Mouse (Mus musculus) kidney, adult 8-10 months (tissue): ENCODE results near the gene AC170998.1.

Source experiments
- DNase-seq, 2 experiments: peaks; one replicate each; pipeline ENCODE4 v3.0.0; 2022

The AC170998.1 gene

DNA sequence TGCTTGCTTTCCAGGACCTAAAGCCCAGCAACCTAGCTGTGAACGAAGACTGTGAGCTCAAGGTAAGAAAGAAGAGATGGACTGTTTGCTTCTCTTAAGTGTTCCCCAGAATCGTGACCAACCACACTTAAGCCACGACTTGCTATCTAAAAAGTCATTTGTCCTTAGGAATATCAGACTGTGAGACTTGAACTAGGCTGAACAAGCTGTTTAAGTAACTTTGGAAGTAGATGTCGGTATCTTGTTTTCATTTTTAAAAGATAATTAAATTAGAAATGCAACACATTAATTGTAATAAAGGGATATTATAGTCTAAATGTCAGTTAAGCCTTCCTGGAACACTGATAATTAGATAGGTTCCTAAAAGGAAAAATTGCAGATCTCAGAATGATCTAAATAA, at the start of gene AC170998.1:
TSS of gene AC170998.1 (plus strand) at position 301 of the 400 bp plus-strand sequence.
- no peak for DNase-seq

DNA sequence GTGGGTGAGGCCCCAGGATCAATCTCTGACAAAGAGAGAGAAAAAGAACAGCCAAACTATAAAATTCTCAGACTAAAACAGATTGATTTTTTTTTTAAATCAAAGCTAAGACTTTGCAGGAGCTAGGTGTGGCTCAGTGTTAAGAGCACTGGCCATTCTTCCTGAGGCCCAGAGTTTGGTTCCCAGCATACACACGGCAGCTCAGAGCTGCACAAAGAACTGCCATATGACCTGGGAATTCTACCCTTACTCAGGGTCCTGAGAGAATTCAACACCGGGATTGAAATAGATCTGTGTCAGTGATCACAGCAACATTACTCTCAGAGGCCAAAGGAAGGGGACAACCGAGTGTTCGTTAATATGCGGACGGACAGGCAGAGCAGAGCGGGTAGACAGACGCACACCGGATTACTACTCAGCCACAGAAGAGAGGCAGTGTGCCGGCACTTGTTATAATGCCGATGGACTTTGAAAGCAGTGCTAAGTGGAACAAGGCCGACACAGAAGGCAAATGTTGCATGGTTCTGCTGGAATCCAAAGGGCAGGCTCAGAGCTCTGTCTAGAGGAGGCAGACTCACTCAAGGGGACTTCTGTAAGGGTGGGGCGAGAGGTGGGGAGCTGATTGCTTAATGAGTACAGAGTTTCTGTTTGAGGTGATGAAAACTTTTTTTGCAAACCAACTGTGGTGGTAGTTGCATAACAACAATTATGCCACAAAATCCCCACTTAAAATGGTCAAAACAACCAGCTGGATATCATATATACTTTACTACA, 43.4 kb upstream of the AC170998.1 start:
- peak; percentile 78 to 83 for DNase-seq

DNA sequence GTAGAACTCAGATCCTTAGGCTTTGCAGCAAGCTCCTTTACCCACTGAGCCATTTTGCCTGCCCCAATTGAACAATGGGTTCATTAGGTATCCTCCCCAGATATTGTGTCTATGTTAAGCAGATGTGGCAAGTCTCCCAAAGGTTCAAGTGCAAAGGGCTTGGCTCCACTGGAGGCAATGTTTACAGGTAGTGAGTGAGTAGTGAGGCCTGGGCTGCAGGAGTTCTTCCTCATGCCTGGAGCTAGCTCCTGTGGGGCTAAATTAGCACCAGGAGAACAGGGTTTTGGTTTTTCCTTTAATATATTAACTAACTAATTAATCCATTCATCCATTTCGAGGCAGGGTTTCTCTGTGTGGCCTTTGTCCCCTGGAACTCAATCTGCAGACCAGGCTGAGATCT, 42.3 kb upstream of the AC170998.1 start:
- peak; percentile 76 to 84 for DNase-seq

GRCm38 (mm10) chr17:28684631-28685030, 41.3 kb upstream of the AC170998.1 start:
- no peak for DNase-seq

DNA sequence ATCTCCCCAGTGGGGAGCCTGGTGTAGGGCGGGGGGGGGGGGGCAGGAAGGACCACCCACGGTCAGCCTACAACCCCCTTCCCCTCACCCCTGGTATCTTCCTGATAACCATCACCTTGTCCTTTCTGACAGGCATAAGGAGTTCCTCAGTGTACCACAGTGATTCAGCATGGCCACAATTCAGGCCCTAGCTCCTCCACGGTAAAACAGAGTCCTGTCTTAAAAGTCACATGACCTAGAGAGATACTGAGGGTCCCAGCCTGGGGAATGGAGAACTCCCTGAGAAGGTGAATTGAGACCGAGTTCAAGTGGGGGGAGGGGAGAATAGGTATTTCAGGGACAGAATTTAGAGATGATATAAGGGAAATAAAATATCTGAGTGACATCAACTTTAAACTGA, 38.5 kb upstream of the AC170998.1 start:
- DNase-seq: no peak

DNA sequence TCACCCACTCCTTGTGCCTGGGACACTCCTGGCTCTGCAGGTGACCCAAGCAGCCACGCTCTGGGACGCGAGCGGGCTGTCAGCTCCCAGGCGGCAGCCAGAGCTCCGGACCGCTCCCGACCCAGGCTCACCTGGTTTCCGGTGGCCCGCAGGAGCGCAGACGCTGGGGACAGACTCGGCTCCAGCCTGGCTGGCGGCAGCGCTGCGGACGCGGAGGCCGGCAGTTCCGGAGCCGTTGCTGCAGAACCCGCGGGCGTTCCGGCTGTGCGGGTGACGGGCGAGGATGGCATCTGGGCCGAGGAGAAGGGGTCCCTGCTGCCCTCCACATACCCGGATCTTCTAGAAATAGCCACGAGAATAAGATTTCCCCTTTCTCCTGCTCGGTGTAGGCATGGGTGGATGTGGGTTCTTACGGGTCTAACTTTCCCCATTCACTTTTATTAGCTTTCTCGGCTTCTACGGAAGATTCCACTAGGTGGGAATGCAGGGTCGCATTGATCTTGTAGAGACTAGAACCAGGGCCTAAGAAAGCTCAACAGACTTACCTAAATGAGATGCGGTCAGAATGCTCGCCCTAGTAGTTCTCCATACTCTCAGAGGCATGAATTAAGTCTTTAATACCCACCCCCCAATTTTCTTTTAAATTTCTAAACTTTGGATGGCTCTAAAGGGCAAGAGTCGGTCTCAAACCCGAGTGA, 36.1 kb upstream of the AC170998.1 start, which contains the start of gene Slc26a8:
TSS of gene Slc26a8 (minus strand) at position 648 of the 698 bp plus-strand sequence.
- peak in 1 of 2 experiments; percentile 39 for DNase-seq

- DNase-seq: peak; percentile 100
Observed at GRCm38 (mm10) chr17:28690776-28691686, 34.9 kb upstream of the AC170998.1 start, which contains the start of gene Mapk14. Gene Mapk14, plus strand, starts transcription at chr17:28691329.

GRCm38 (mm10) chr17:28691687-28692340, 34.1 kb upstream of the AC170998.1 start:
- DNase-seq: peak; percentile 66 to 69

- peak in 1 of 2 experiments; percentile 51 for DNase-seq
Observed at GRCm38 (mm10) chr17:28692341-28692710, 33.6 kb upstream of the AC170998.1 start.

DNA sequence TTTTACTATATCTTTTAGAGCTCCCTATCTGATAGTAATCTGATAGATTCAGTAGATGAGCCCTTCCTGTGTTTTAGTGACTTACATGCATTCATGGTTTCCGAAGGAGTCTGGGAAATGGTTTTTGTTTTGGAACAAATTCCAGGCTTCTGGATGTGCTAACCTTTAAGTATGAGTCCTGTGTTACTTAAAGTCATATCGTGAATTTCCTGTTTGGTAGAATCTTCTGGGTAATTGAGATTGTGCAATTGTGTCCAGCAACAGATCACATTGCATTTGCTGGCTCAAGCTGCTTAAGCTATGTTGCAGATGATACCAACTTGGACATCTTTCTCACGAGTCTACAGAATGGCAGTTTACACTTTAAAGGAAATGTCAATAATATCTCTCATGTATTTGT, 32.8 kb upstream of the AC170998.1 start:
- no peak for DNase-seq

GRCm38 (mm10) chr17:28694078-28694477, 31.8 kb upstream of the AC170998.1 start:
- peak in 1 of 2 experiments; percentile 37 for DNase-seq

GRCm38 (mm10) chr17:28694832-28695231, 31.1 kb upstream of the AC170998.1 start:
- DNase-seq: no peak

GRCm38 (mm10) chr17:28696641-28697040, 29.2 kb upstream of the AC170998.1 start:
- DNase-seq: peak; percentile 55 to 79

DNA sequence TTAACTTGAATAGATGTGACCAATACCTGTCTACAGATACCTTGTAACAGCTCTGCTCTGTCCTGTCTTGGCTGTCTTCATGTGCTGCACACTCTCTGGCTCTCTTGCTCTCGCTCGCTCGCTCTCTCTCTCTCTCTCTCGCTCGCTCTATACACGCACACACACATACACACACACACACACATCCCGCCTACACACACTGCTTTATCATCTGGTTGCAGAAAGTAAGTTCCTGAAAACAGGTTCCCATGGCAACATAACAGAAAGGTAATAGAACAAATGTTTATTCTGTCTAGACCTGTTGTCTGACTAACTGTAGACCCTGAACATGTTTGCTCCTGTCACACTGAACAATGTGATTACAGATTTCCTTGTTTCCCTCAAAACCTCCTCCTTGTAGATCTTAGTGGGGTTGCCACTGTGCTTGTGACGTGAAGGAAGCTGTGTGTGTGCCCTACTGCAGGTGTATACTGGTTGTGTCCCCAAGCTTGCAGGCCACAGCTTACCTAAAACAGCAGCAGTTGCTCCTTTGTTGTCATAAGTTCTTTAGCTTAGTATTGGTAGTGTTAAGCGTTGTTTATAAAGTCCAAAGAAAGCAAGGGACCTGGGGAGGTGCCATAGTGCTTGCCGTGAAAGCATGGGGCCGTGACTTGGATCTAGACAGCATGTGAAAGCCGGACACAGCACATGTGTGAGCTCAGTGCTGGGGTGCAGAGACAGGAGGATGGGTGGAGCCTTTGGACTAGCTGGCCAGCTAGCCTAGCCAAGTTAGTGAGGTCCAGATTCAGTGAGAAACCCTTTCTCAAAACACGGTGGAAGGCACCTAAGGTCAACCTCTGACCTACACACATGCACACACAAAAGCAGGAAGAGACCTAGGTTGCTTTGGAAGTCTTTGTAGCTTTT, 28.3 kb upstream of the AC170998.1 start:
- no peak for DNase-seq

GRCm38 (mm10) chr17:28698245-28698644, 27.6 kb upstream of the AC170998.1 start:
- DNase-seq: no peak

DNA sequence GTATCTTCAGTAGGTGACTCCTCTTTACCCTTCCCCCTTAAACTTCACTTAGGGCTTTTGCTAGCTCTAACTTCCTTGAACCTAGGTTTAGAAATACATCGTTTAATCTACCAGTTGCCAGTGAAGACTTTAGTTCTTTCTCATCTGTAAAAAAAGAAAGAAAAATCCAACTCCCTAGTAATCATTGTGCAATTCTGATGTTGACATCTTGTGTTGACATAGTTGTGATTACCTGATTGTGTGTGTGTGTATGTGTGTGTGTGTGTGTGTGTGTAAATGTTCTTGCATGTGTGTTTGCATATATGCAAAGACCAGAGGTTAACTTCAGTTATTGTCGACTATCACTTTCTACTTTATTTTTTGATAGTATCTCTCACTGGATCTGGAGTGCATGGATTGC, 27.2 kb upstream of the AC170998.1 start:
- no peak for DNase-seq

GRCm38 (mm10) chr17:28699789-28700188, 26.1 kb upstream of the AC170998.1 start:
- DNase-seq: no peak

GRCm38 (mm10) chr17:28701171-28701570, 24.7 kb upstream of the AC170998.1 start:
- DNase-seq: no peak

DNA sequence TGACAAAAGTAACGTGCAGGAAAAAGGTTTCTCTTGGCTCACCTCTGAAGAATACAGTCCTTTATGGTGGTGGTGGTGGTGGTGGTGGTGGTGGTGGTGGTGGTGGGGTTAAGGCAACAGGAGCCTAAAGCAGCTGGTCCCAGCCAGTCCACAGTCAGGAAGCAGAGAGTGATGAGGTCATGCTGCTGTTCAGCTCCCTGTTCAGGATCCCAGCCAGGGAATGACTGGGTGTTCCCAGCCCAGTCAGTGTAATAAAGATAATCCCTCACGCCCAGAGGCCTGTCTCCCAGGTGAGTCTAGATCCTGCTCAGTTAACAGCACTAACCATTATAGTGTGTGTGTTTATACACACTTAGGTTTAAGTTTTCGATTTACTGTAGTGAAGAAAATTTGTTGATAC, 24.1 kb upstream of the AC170998.1 start:
- DNase-seq: no peak

GRCm38 (mm10) chr17:28702646-28703045, 23.2 kb upstream of the AC170998.1 start:
- no peak for DNase-seq

DNA sequence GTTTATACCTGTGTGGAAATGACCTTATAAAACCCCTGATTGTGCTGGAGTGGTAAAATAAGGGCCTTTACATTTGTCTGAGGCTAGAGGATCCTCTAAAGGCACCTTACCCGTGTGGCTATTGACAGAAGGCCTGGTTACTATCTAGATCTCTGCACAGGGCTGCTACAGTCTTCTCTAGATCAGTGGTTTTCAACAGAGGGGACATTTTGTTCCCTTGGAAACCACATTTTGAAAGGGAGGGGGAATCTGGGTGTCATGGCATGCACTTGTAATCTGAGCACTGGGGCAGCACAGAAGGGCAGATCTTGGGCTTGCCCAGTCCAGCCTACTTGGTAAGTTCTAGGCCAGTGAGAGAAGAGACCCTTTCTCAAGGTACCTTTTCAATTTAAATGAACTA, 19.2 kb upstream of the AC170998.1 start:
- no peak for DNase-seq
